1 mouse cellular context compared by ENCODE assay signal in the genomic region with DNA sequence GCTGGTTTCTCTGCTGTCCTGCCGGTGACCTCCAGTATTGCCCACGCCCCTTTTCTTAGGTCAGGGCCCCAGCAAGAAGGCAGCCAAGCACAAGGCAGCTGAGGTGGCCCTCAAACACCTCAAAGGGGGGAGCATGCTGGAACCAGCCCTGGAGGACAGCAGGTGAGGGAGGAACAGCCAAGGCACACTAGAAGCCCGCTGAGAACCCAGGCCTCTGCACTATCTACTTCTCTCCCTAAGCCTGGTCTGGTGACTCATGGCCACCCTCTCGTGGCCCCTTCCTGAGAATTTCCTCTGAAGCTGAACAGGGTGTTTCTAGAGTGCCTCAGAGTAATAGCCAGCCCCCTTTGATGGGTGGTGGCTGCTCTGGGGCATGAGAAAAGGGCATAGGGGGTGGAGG.
A peak's percentile ranks its signal among the peaks of the same experiment; 100 is the strongest.
TF ChIP-seq lines count a peak whose summit lies in the region.

No protein-coding gene starts in this region.

TF ChIP-seq in MEL, 35 proteins besides CTCF, POLR2A, EP300 and RAD21 (continued from another document):
- TF ChIP-seq TBP (IDR thresholded peaks at IDR 0.05; ENCODE audit: low read depth, low read length) (no peak), MXI1 (IDR thresholded peaks at IDR 0.05; ENCODE audit: low read depth, low read length) (no peak), TCF12 (IDR thresholded peaks at IDR 0.05; ENCODE audit: low read depth, low read length) (0 out of 2 replicates have a peak, but pooled peaks have one; percentile 31), ZMIZ1 (IDR thresholded peaks at IDR 0.05; ENCODE audit: low read depth, low read length) (no peak), USF1 (IDR thresholded peaks at IDR 0.05; ENCODE audit: low read depth, low read length) (0 out of 2 replicates have a peak, but pooled peaks have one; percentile 11), KAT2A (conservative IDR thresholded peaks at IDR 0.05; ENCODE audit: low read depth, low read length) (no peak), POLR2AphosphoS5 (IDR thresholded peaks at IDR 0.05; ENCODE audit: borderline replicate concordance, low read depth, low read length) (no peak), MEF2A (IDR thresholded peaks at IDR 0.05; ENCODE audit: extremely low read depth, insufficient replicate concordance, low read depth, low read length, poor library complexity, severe bottlenecking) (no peak), TAL1 (IDR thresholded peaks at IDR 0.05; ENCODE audit: low read length) (no peak), CHD1 (IDR thresholded peaks at IDR 0.05; ENCODE audit: low read depth, low read length) (no peak), MYB (IDR thresholded peaks at IDR 0.05; ENCODE audit: low read depth, low read length) (no peak), JUND (IDR thresholded peaks at IDR 0.05; ENCODE audit: low read depth, low read length) (no peak), MAZ (IDR thresholded peaks at IDR 0.05; ENCODE audit: low read depth, low read length) (0 out of 2 replicates have a peak, but pooled peaks have one; percentile 48), USF2 (IDR thresholded peaks at IDR 0.05; ENCODE audit: borderline replicate concordance in 1 of 2, insufficient read depth in 1 of 2, low read depth in 1 of 2, low read length in 2 of 2) (no peak), ZNF384 (IDR thresholded peaks at IDR 0.05; ENCODE audit: low read depth, low read length) (no peak), SMC3 (IDR thresholded peaks at IDR 0.05; ENCODE audit: low read depth, low read length) (peak; percentile 45), MAX (IDR thresholded peaks at IDR 0.05; ENCODE audit: low read length) (no peak), ZC3H11A (IDR thresholded peaks at IDR 0.05; ENCODE audit: low read depth, low read length) (no peak), RCOR1 (IDR thresholded peaks at IDR 0.05; ENCODE audit: low read depth, low read length) (no peak; the same call in 1 of the 2 replicates), BHLHE40 (IDR thresholded peaks at IDR 0.05; ENCODE audit: borderline replicate concordance, low read depth, low read length) (no peak), GABPA (IDR thresholded peaks at IDR 0.05; ENCODE audit: low read depth, low read length) (no peak), NELFE (IDR thresholded peaks at IDR 0.05; ENCODE audit: low read depth, low read length) (no peak; the same call in 1 of the 2 replicates), POLR2AphosphoS2 (IDR thresholded peaks at IDR 0.05; ENCODE audit: low read length) (no peak), MYC (IDR thresholded peaks at IDR 0.05; ENCODE audit: low read depth, low read length) (peak; percentile 55; the same call in 1 of the 2 replicates), GATA1 (IDR thresholded peaks at IDR 0.05; ENCODE audit: low read depth, low read length) (peak; percentile 27; the same call in 1 of the 2 replicates), CHD2 (IDR thresholded peaks at IDR 0.05; ENCODE audit: low read length) (no peak), ZKSCAN1 (IDR thresholded peaks at IDR 0.05; ENCODE audit: low read depth, low read length) (no peak), ETS1 (IDR thresholded peaks at IDR 0.05; ENCODE audit: low read depth, low read length) (no peak), MAFK (IDR thresholded peaks at IDR 0.05; ENCODE audit: borderline replicate concordance, low read depth, low read length) (no peak), E2F4 (IDR thresholded peaks at IDR 0.05; ENCODE audit: borderline replicate concordance, low read depth, low read length) (no peak), ELF1 (IDR thresholded peaks at IDR 0.05; ENCODE audit: low read depth, low read length) (no peak)
TF ChIP-seq in MEL: peak in this region for 7.
